Mouse (Mus musculus) spleen, adult 2 months (tissue): Measurements from ENCODE around the gene Fjx1. TPM values are rescaled to one million over a fixed set of nuclear protein-coding genes. Genes with fewer than 3 reads are reported as not detected.

Experiments used
- DNase-seq, 2 experiments: peaks; one replicate each; pipeline versions ENCODE4 v3.0.0 to v3.0.0-alpha.2; 2012 to 2021; ENCODE audit warnings: low spot score in 2 of 2, low read depth in 1 of 2
- H3K27ac ChIP-seq: fragments of 200-500 bp; 2 replicates; pipeline ENCODE4 v1.5.1; 2012; ENCODE audit warnings: low read length, inconsistent platforms; ENCODE audit not compliant: insufficient read depth
- H3K27me3 ChIP-seq: fragments of 200-500 bp; 2 replicates; pipeline ENCODE4 v1.6.1; 2012; ENCODE audit warnings: mild to moderate bottlenecking, moderate library complexity, low read length, inconsistent platforms; ENCODE audit not compliant: control insufficient read depth, insufficient read depth
- H3K36me3 ChIP-seq: fragments of 200-500 bp; 2 replicates; pipeline ENCODE4 v1.6.1; 2012; ENCODE audit warnings: mild to moderate bottlenecking, low read length, inconsistent platforms; ENCODE audit not compliant: control insufficient read depth, insufficient read depth
- H3K4me1 ChIP-seq: fragments of 200-500 bp; 2 replicates; pipeline ENCODE4 v1.6.1; 2011; ENCODE audit warnings: inconsistent platforms; ENCODE audit not compliant: control insufficient read depth, insufficient read depth, insufficient read length
- H3K4me3 ChIP-seq: fragments of 200-500 bp; 2 replicates; pipeline ENCODE4 v1.5.1; 2011; ENCODE audit warnings: mild to moderate bottlenecking, inconsistent platforms; ENCODE audit not compliant: insufficient read depth, insufficient read length; ENCODE audit errors: extremely low read depth
- CTCF ChIP-seq: fragments of 200-500 bp; IDR thresholded peaks from 2 replicates; pipeline ENCODE4 v1.5.1; 2011; ENCODE audit warnings: mild to moderate bottlenecking, inconsistent platforms; ENCODE audit not compliant: insufficient read depth, insufficient read length, insufficient replicate concordance; ENCODE audit errors: extremely low read depth
- POLR2A ChIP-seq: fragments of 200-500 bp; IDR thresholded peaks from 2 replicates; pipeline ENCODE4 v1.6.1; 2011; ENCODE audit warnings: low read depth, low read length, inconsistent platforms
- WGBS: fragments of 180-500 bp; shearing (Covaris S2); methylation state at CpG from one replicate; pipeline ENCODE4 v1.1.7; 2018; 5-methylcytosine and 5-hydroxymethylcytosine counted together
- polyA plus RNA-seq: library from polyadenylated mRNA; depleted of rRNA; stranded (reverse); fragments of >200 nt; gene quantifications from 2 replicates; pipeline ENCODE4 v1.2.3, GENCODE M21; 2012; rRNA removed

Fjx1 gene
- polyA plus RNA-seq = 0.56 and 0.98 TPM in 2 replicates

- peaks cover 12% of the 10 kb centered on the region for H3K4me1 ChIP-seq
- peaks cover 29% of the 10 kb centered on the region for H3K27me3 ChIP-seq
- DNase-seq = no peak
- peak within 1 kb of the TSS; percentile 45; the same call in 1 of the 2 replicates for H3K4me3 ChIP-seq
- TF ChIP-seq CTCF = no peak
- TF ChIP-seq POLR2A = no peak
- no peak within 1 kb of the TSS for H3K27ac ChIP-seq
- no peaks in the 10 kb centered on the region for H3K36me3 ChIP-seq
- 2% methylated on average over 44 of the region's 49 CpGs for WGBS
Observed at GRCm38 (mm10) chr2:102451671-102452549, at the start of gene Fjx1. Gene Fjx1, minus strand, starts transcription at chr2:102452499.

GRCm38 (mm10) chr2:102500001-102500689 lies 47.8 kb upstream of the Fjx1 start:
- WGBS = 27% methylated on average over 4 of the region's 4 CpGs
- no peaks in the 10 kb centered on the region for H3K27me3 ChIP-seq
- no peaks in the 10 kb centered on the region for H3K36me3 ChIP-seq
- TF ChIP-seq POLR2A (no peak), CTCF (no peak)
- no peaks in the 10 kb centered on the region for H3K4me1 ChIP-seq
- DNase-seq = peak in 1 of 2 experiments; percentile 3
- no peak overlapping the region for H3K27ac ChIP-seq
- no peak overlapping the region for H3K4me3 ChIP-seq

- TF ChIP-seq CTCF (no peak), POLR2A (no peak)
- DNase-seq = no peak
- Histone ChIP-seq H3K27me3 (no peaks in the 10 kb centered on the region), H3K27ac (no peak overlapping the region), H3K36me3 (no peaks in the 10 kb centered on the region), H3K4me1 (no peaks in the 10 kb centered on the region), H3K4me3 (no peak overlapping the region)
- 84% methylated on average over 3 of the region's 3 CpGs for WGBS
Observed at GRCm38 (mm10) chr2:102480738-102481137, 28.4 kb upstream of the Fjx1 start.

GRCm38 (mm10) chr2:102476101-102476500 lies 23.8 kb upstream of the Fjx1 start:
- TF ChIP-seq POLR2A (no peak), CTCF (no peak)
- no peak for DNase-seq
- Histone ChIP-seq H3K27ac (no peak overlapping the region), H3K27me3 (no peaks in the 10 kb centered on the region), H3K36me3 (no peaks in the 10 kb centered on the region), H3K4me3 (no peak overlapping the region), H3K4me1 (no peaks in the 10 kb centered on the region)
- WGBS = 89% methylated on average over 2 of the region's 2 CpGs

- Histone ChIP-seq H3K36me3 (no peaks in the 10 kb centered on the region), H3K4me1 (no peaks in the 10 kb centered on the region), H3K27me3 (no peaks in the 10 kb centered on the region), H3K4me3 (no peak overlapping the region), H3K27ac (no peak overlapping the region)
- WGBS = 96% methylated on average over 3 of the region's 3 CpGs
- TF ChIP-seq POLR2A (no peak), CTCF (no peak)
- DNase-seq = no peak
Observed at GRCm38 (mm10) chr2:102468645-102469044, 16.3 kb upstream of the Fjx1 start.

GRCm38 (mm10) chr2:102464342-102464732 lies 12.0 kb upstream of the Fjx1 start:
- Histone ChIP-seq H3K27me3 (no peaks in the 10 kb centered on the region), H3K27ac (no peak overlapping the region), H3K4me3 (no peak overlapping the region), H3K4me1 (no peaks in the 10 kb centered on the region), H3K36me3 (no peaks in the 10 kb centered on the region)
- no peak for TF ChIP-seq CTCF
- DNase-seq = no peak
- 90% methylated on average over 2 of the region's 2 CpGs for WGBS

GRCm38 (mm10) chr2:102463587-102464341 lies 11.5 kb upstream of the Fjx1 start:
- no peak for DNase-seq
- Histone ChIP-seq H3K27ac (no peak overlapping the region), H3K4me3 (no peak overlapping the region), H3K36me3 (no peaks in the 10 kb centered on the region), H3K4me1 (no peaks in the 10 kb centered on the region), H3K27me3 (no peaks in the 10 kb centered on the region)
- WGBS = 82% methylated on average over 12 of the region's 12 CpGs
- TF ChIP-seq POLR2A (no peak), CTCF (no peak)
